Mouse (Mus musculus) liver, embryonic 14.5 days (tissue): ENCODE measurements around the gene Ripor3.

ENCODE experiments used
- CTCF ChIP-seq: IDR thresholded peaks from 2 replicates; pipeline ENCODE4 v1.5.1; 2016; ENCODE audit warnings: antibody characterized with exemption, low read depth, control low read depth
- EP300 ChIP-seq: IDR thresholded peaks from 2 replicates; pipeline ENCODE4 v1.6.1; 2016; ENCODE audit warnings: antibody characterized with exemption, low read depth

DNA sequence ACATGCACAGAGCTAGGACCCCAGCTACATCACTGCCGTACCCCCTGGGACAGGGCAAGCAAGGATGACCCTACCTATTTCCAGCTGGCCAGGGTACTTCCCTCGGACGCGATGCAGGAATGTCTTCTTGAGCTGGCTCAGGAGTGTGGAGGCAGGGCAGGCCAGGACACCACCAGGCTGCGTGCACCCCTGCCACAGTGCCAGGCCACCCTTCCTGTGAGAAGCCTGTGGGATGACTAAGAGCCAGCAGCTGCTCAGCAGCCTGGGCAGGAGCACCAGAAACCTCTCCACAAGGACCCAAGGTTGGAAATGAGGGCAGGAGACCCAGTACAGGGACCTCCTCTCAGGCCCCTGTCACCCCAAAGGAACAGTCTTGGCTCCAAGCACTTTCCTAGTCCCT is 26.0 kb downstream of the Ripor3 start:
- no peak for TF ChIP-seq CTCF
- TF ChIP-seq EP300, result no peak
